Mouse (Mus musculus): ENCODE data around the gene Fhod1.

- no peak for TF ChIP-seq CTCF (IDR thresholded peaks at IDR 0.05; ENCODE audit: borderline replicate concordance, extremely low read depth, insufficient read depth, insufficient read length)
- TF ChIP-seq POLR2A (IDR thresholded peaks at IDR 0.05; ENCODE audit: borderline replicate concordance, extremely low read depth, insufficient read depth, insufficient read length, poor library complexity, severe bottlenecking) = no peak
These were observed 8.8 kb downstream of the Fhod1 start for GRCm38 (mm10) chr8:105338992-105339391.
